Mouse (Mus musculus) limb, embryonic 13.5 days (tissue): ENCODE measurements around the gene Adgb. TPM values are rescaled to one million over a fixed set of nuclear protein-coding genes. Genes with fewer than 3 reads are reported as not detected.

Experiments used
- ATAC-seq: fragments of 200-750 bp; cut with Nextera tagmentation; 2 replicates; pipeline ENCODE4 v1.8.0; 2017; ENCODE audit warnings: low read depth, moderate number of reproducible peaks, moderate TSS enrichment; ENCODE audit not compliant: low FRiP score
- H3K27ac ChIP-seq: fragments of 300-500 bp; sonication (generic); 2 replicates; pipeline ENCODE4 v1.5.1; 2015; ENCODE audit warnings: inconsistent platforms, mild to moderate bottlenecking, moderate library complexity
- H3K27me3 ChIP-seq: fragments of 300-500 bp; sonication (generic); 2 replicates; pipeline ENCODE4 v1.6.1; 2015; ENCODE audit warnings: mild to moderate bottlenecking, inconsistent platforms
- H3K36me3 ChIP-seq: fragments of 300-500 bp; sonication (generic); 2 replicates; pipeline ENCODE4 v1.6.1; 2015; ENCODE audit warnings: inconsistent platforms, mild to moderate bottlenecking, moderate library complexity
- H3K4me1 ChIP-seq: fragments of 300-500 bp; sonication (generic); 2 replicates; pipeline ENCODE4 v1.6.1; 2015; ENCODE audit warnings: inconsistent platforms
- H3K4me2 ChIP-seq: fragments of 300-500 bp; sonication (generic); replicated peaks from 2 replicates; pipeline ENCODE4 v1.6.1; 2015; ENCODE audit warnings: inconsistent platforms, mild to moderate bottlenecking, moderate library complexity
- H3K4me3 ChIP-seq: fragments of 300-500 bp; sonication (generic); 2 replicates; pipeline ENCODE4 v1.5.1; 2015; ENCODE audit warnings: moderate library complexity, mild to moderate bottlenecking, inconsistent platforms
- H3K9ac ChIP-seq: fragments of 300-500 bp; sonication (generic); 2 replicates; pipeline ENCODE4 v1.6.1; 2015; ENCODE audit warnings: mild to moderate bottlenecking, inconsistent platforms
- H3K9me3 ChIP-seq: fragments of 300-500 bp; sonication (generic); 2 replicates; pipeline ENCODE4 v1.6.1; 2016; ENCODE audit warnings: inconsistent platforms
- WGBS: fragments of 180-500 bp; shearing (Covaris S2); methylation state at CpG from one replicate; pipeline ENCODE4 v1.1.7; 2015; 5-methylcytosine and 5-hydroxymethylcytosine counted together
- polyA plus RNA-seq: library from polyadenylated mRNA; unstranded; fragments of >200 nt; fragmentation: Nextera tagmentation; extraction: Ambion mirVana; gene quantifications from 2 replicates; pipeline ENCODE4 v1.2.1, GENCODE M21; 2015

Gene Adgb
- polyA plus RNA-seq, 1 experiment from 2014 or later = 0.46 TPM

- H3K36me3 ChIP-seq = no peaks in the 10 kb centered on the region
- H3K27ac ChIP-seq = no peak overlapping the region
- H3K4me3 ChIP-seq = no peak overlapping the region
- no peak overlapping the region for H3K4me2 ChIP-seq
- ATAC-seq = no peak
- WGBS = 73% methylated on average over 5 of the region's 5 CpGs
- no peaks in the 10 kb centered on the region for H3K9me3 ChIP-seq
- no peaks in the 10 kb centered on the region for H3K4me1 ChIP-seq
- no peaks in the 10 kb centered on the region for H3K27me3 ChIP-seq
- H3K9ac ChIP-seq = no peak overlapping the region
These were observed 42.5 kb downstream of the Adgb start for GRCm38 (mm10) chr10:10429635-10430034.

GRCm38 (mm10) chr10:10429032-10429431 lies 43.1 kb downstream of the Adgb start:
- Histone ChIP-seq H3K4me2 (no peak overlapping the region), H3K27ac (no peak overlapping the region), H3K4me1 (no peaks in the 10 kb centered on the region), H3K27me3 (no peaks in the 10 kb centered on the region), H3K9ac (no peak overlapping the region), H3K4me3 (no peak overlapping the region), H3K9me3 (no peaks in the 10 kb centered on the region), H3K36me3 (no peaks in the 10 kb centered on the region)
- WGBS = 86% methylated on average over 7 of the region's 7 CpGs
- ATAC-seq = no peak

GRCm38 (mm10) chr10:10424383-10424782 lies 47.7 kb downstream of the Adgb start:
- no peak overlapping the region for H3K9ac ChIP-seq
- H3K4me3 ChIP-seq = no peak overlapping the region
- ATAC-seq = no peak
- H3K4me1 ChIP-seq = no peaks in the 10 kb centered on the region
- H3K27ac ChIP-seq = no peak overlapping the region
- no peaks in the 10 kb centered on the region for H3K9me3 ChIP-seq
- no peaks in the 10 kb centered on the region for H3K27me3 ChIP-seq
- no peaks in the 10 kb centered on the region for H3K36me3 ChIP-seq
- WGBS = 88% methylated on average over 2 of the region's 2 CpGs
- no peak overlapping the region for H3K4me2 ChIP-seq

GRCm38 (mm10) chr10:10411046-10411445 lies 61.1 kb downstream of the Adgb start:
- no peak for ATAC-seq
- Histone ChIP-seq H3K4me1 (no peaks in the 10 kb centered on the region), H3K27me3 (no peaks in the 10 kb centered on the region), H3K36me3 (no peaks in the 10 kb centered on the region), H3K4me3 (no peak overlapping the region), H3K27ac (no peak overlapping the region), H3K9ac (no peak overlapping the region), H3K4me2 (no peak overlapping the region), H3K9me3 (no peaks in the 10 kb centered on the region)
- 42% methylated on average over 5 of the region's 5 CpGs for whole genome bisulfite sequencing

- WGBS = 30% methylated on average over 3 of the region's 3 CpGs
- ATAC-seq = peak; percentile 88
These were observed 64.0 kb downstream of the Adgb start for GRCm38 (mm10) chr10:10408166-10408565.

GRCm38 (mm10) chr10:10395784-10396481 lies 76.2 kb downstream of the Adgb start:
- no peak overlapping the region for H3K4me3 ChIP-seq
- WGBS = 68% methylated on average over 4 of the region's 4 CpGs
- no peak overlapping the region for H3K27ac ChIP-seq
- ATAC-seq = no peak
- H3K36me3 ChIP-seq = no peaks in the 10 kb centered on the region
- H3K9ac ChIP-seq = no peak overlapping the region
- H3K4me2 ChIP-seq = no peak overlapping the region
- no peaks in the 10 kb centered on the region for H3K27me3 ChIP-seq
- H3K4me1 ChIP-seq = no peaks in the 10 kb centered on the region
- H3K9me3 ChIP-seq = no peaks in the 10 kb centered on the region

More at GRCm38 (mm10) chr10:10408166-10408565, 64.0 kb downstream of the Adgb start:
- Histone ChIP-seq H3K9ac (no peak overlapping the region), H3K9me3 (no peaks in the 10 kb centered on the region), H3K4me2 (no peak overlapping the region), H3K27ac (no peak overlapping the region), H3K4me3 (no peak overlapping the region), H3K36me3 (no peaks in the 10 kb centered on the region), H3K4me1 (no peaks in the 10 kb centered on the region), H3K27me3 (no peaks in the 10 kb centered on the region)

- no peak overlapping the region for H3K4me3 ChIP-seq
- no peak for ATAC-seq
- H3K4me2 ChIP-seq = no peak overlapping the region
- WGBS = 35% methylated on average over 1 of the region's 1 CpGs
- 0 out of 2 replicates have a peak, but pooled peaks cover 4% of the 10 kb centered on the region for H3K4me1 ChIP-seq
- H3K9me3 ChIP-seq = no peaks in the 10 kb centered on the region
- no peak overlapping the region for H3K27ac ChIP-seq
- H3K9ac ChIP-seq = no peak overlapping the region
- no peaks in the 10 kb centered on the region for H3K27me3 ChIP-seq
- H3K36me3 ChIP-seq = no peaks in the 10 kb centered on the region
These were observed 97.5 kb downstream of the Adgb start for GRCm38 (mm10) chr10:10374629-10375028.

- no peak for ATAC-seq
- Histone ChIP-seq H3K9me3 (no peaks in the 10 kb centered on the region), H3K4me1 (no peaks in the 10 kb centered on the region), H3K36me3 (no peaks in the 10 kb centered on the region), H3K9ac (no peak overlapping the region), H3K27me3 (no peaks in the 10 kb centered on the region), H3K4me3 (no peak overlapping the region), H3K4me2 (no peak overlapping the region), H3K27ac (no peak overlapping the region)
- WGBS = 84% methylated on average over 1 of the region's 1 CpGs
These were observed 108.1 kb downstream of the Adgb start for GRCm38 (mm10) chr10:10364025-10364424.

- H3K9me3 ChIP-seq = no peaks in the 10 kb centered on the region
- no peaks in the 10 kb centered on the region for H3K27me3 ChIP-seq
- H3K36me3 ChIP-seq = no peaks in the 10 kb centered on the region
- H3K9ac ChIP-seq = no peak overlapping the region
- no peak overlapping the region for H3K4me2 ChIP-seq
- H3K4me1 ChIP-seq = no peaks in the 10 kb centered on the region
- H3K4me3 ChIP-seq = no peak overlapping the region
- H3K27ac ChIP-seq = no peak overlapping the region
- 10% methylated on average over 3 of the region's 3 CpGs for WGBS
- ATAC-seq = peak; percentile 84
These were observed 116.4 kb downstream of the Adgb start for GRCm38 (mm10) chr10:10355605-10356227.

- Histone ChIP-seq H3K4me2 (no peak overlapping the region), H3K9ac (no peak overlapping the region), H3K27ac (no peak overlapping the region), H3K4me1 (no peaks in the 10 kb centered on the region), H3K9me3 (no peaks in the 10 kb centered on the region), H3K27me3 (no peaks in the 10 kb centered on the region), H3K4me3 (no peak overlapping the region), H3K36me3 (no peaks in the 10 kb centered on the region)
- WGBS = 82% methylated on average over 3 of the region's 3 CpGs
- no peak for ATAC-seq
These were observed 119.9 kb downstream of the Adgb start for GRCm38 (mm10) chr10:10352184-10352583.

GRCm38 (mm10) chr10:10350550-10350949 lies 121.6 kb downstream of the Adgb start:
- ATAC-seq = no peak
- Histone ChIP-seq H3K4me3 (no peak overlapping the region), H3K4me1 (no peaks in the 10 kb centered on the region), H3K27ac (no peak overlapping the region), H3K36me3 (no peaks in the 10 kb centered on the region), H3K9me3 (no peaks in the 10 kb centered on the region), H3K27me3 (no peaks in the 10 kb centered on the region), H3K4me2 (no peak overlapping the region), H3K9ac (no peak overlapping the region)
- WGBS = 92% methylated on average over 3 of the region's 3 CpGs

- Histone ChIP-seq H3K27ac (no peak overlapping the region), H3K36me3 (no peaks in the 10 kb centered on the region), H3K27me3 (no peaks in the 10 kb centered on the region), H3K9ac (no peak overlapping the region), H3K9me3 (no peaks in the 10 kb centered on the region), H3K4me2 (no peak overlapping the region), H3K4me1 (no peaks in the 10 kb centered on the region), H3K4me3 (no peak overlapping the region)
- no peak for ATAC-seq
- WGBS = 89% methylated on average over 3 of the region's 3 CpGs
These were observed 128.2 kb downstream of the Adgb start for GRCm38 (mm10) chr10:10343930-10344329.

GRCm38 (mm10) chr10:10325560-10325959 lies 146.6 kb downstream of the Adgb start:
- Histone ChIP-seq H3K27ac (no peak overlapping the region), H3K4me3 (no peak overlapping the region), H3K9ac (no peak overlapping the region), H3K27me3 (no peaks in the 10 kb centered on the region), H3K9me3 (no peaks in the 10 kb centered on the region), H3K36me3 (no peaks in the 10 kb centered on the region), H3K4me2 (no peak overlapping the region), H3K4me1 (peaks cover 5% of the 10 kb centered on the region)
- ATAC-seq = no peak
- WGBS = 95% methylated on average over 2 of the region's 2 CpGs
